Mouse (Mus musculus) brain, embryonic 14.5 days (tissue): ENCODE measurements at regions not wholly inside any gene's neighbourhood (a gene's known extent, or its start where the extent isn't known, plus 50 kb on each side); places are given as distances from the start of the nearest gene placed in this dataset.

Experiments used
- CTCF ChIP-seq: fragments of 200-500 bp; IDR thresholded peaks from 2 replicates; pipeline ENCODE4 v1.5.1; 2012; ENCODE audit warnings: inconsistent platforms, mild to moderate bottlenecking, moderate library complexity, borderline replicate concordance; ENCODE audit not compliant: insufficient read depth, insufficient read length; ENCODE audit errors: extremely low read depth
- POLR2A ChIP-seq: fragments of 200-500 bp; IDR thresholded peaks from 2 replicates; pipeline ENCODE4 v1.6.1; 2012; ENCODE audit warnings: mild to moderate bottlenecking, inconsistent platforms, borderline replicate concordance; ENCODE audit not compliant: poor library complexity, insufficient read depth, insufficient read length, severe bottlenecking; ENCODE audit errors: extremely low read depth

GRCm38 (mm10) chr5:51938845-51939244 lies 251.5 kb downstream of the Dhx15 start:
- TF ChIP-seq CTCF (no peak), POLR2A (no peak)
